Mouse (Mus musculus): Measurements from ENCODE around the gene Dusp1.
A peak's percentile ranks its signal among the peaks of the same experiment; 100 is the strongest.

Gene Dusp1

DNA sequence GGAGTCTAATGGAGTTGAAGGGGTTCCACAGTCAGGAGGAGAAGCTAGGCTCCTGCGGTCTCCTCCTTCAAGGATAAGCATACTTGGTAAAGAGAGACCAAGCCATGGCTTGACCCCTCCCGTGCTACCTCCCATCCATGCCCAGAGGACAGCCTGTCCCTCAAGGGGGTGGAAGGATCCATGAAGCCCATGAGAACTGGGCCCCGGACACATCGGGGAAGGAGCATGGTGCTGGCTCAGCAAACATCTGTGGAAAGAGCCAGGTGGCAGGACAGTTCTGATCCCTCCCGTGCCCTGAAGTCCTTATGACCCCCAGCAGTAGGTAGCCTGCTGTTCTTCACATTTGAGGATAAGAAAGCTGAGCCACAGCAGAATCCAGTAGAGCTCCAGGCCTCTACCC is 98.5 kb downstream of the Dusp1 start:
- no peak for DNase-seq (ENCODE audit: low read depth)

DNA sequence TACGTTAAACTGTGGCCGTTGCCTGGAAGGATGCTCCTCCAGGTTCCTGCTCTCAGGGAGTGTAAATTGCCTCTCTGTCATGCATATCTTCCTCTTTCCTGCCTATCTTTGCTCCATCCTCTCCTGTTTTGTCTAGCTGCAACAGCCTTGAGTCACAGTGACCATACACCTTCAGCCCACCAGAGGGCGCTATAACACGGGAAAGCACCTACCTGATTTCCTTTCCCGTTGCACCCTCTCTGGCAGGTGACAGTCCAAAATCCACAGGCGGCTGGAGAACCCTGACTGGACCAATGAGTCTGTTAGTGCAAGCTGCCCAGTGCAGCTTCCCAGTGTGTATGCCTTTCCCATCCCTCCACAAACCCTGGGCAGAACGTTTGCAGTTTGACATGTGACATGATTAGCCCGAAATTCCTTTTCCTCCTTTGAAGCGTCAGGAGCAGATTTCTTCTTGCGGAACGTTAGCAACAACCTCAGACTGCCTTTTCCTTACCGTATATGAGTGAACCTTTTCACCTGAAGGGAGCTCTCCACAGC is 99.2 kb downstream of the Dusp1 start:
- peak; percentile 85 for DNase-seq (ENCODE audit: low read depth)

DNA sequence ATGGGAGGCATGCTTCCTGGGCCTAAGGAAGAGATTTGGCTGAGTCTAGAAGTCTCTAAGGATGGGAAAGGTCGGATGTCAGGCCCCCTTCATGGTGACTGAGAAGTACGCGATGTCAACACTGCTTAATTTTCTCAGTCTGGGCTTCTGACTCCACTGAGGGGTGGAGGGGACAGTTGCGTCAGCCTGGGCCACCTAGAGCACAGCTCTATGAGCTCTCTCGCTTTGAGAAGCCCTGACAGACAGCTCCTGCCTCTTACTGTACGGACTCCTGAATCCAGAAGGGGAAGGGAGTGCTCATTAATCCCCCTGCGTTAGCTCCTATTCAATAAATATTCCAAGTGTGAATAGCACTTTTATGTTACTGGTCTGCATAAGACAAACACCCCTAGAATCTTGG is 103.9 kb downstream of the Dusp1 start:
- no peak for DNase-seq (ENCODE audit: low read depth)

DNA sequence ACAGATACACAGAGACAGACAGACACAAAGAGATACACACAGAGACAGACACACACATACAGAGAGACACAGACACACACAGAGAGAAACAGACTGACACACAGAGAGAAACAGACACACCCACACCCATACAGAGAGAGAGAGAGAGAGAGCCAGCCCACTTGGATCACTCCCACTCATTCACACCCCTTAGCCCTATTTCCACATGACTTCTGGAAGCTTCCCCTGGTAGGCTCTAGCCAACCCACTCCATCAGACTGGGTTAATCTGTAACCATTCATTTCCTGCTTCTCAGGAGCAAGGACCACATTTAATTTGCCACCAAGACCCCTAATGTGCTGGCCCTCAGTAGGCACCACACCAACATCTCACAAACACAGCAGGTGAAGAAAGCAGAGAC is 104.4 kb downstream of the Dusp1 start:
- DNase-seq (ENCODE audit: low read depth), result no peak
